Mouse (Mus musculus): ENCODE results near the gene Mtf2.
"Not testable (repeated sequence)": the region's sequence is repeated elsewhere in the genome, so short reads cannot be mapped to it uniquely, and the experiment has no call there.

The Mtf2 gene

GRCm38 (mm10) chr5:108082380-108082779 lies 16.9 kb downstream of the Mtf2 start:
- peak; percentile 4 for DNase-seq (ENCODE audit: low spot score)

GRCm38 (mm10) chr5:108085440-108085839 lies 20.0 kb downstream of the Mtf2 start:
- no peak for DNase-seq (ENCODE audit: low spot score)

- DNase-seq (ENCODE audit: low spot score): not testable (repeated sequence)
Observed at GRCm38 (mm10) chr5:108092731-108093130, 27.3 kb downstream of the Mtf2 start.

- no peak for DNase-seq (ENCODE audit: low spot score)
Observed at GRCm38 (mm10) chr5:108097676-108098075, 32.2 kb downstream of the Mtf2 start.

- no peak for DNase-seq (ENCODE audit: low spot score)
Observed at GRCm38 (mm10) chr5:108100196-108100595, 34.7 kb downstream of the Mtf2 start.

GRCm38 (mm10) chr5:108104306-108104705 lies 38.8 kb downstream of the Mtf2 start:
- no peak for DNase-seq (ENCODE audit: low spot score)

- DNase-seq (ENCODE audit: low spot score): no peak
Observed at GRCm38 (mm10) chr5:108109346-108109745, 43.9 kb downstream of the Mtf2 start.

GRCm38 (mm10) chr5:108117693-108118092 lies 52.2 kb downstream of the Mtf2 start:
- DNase-seq (ENCODE audit: low spot score): no peak

- DNase-seq (ENCODE audit: low spot score): no peak
Observed at GRCm38 (mm10) chr5:108120221-108120900, 54.9 kb downstream of the Mtf2 start.

GRCm38 (mm10) chr5:108131849-108132440 lies 66.5 kb downstream of the Mtf2 start:
- DNase-seq (ENCODE audit: low spot score): peak; percentile 60

- peak; percentile 98 for DNase-seq (ENCODE audit: low spot score)
Observed at GRCm38 (mm10) chr5:108132441-108133243, 67.2 kb downstream of the Mtf2 start, which contains the start of the genes Tmed5 and Ccdc18. Gene Tmed5 (minus strand): TSS chr5:108132620. Gene Ccdc18 (plus strand): TSS chr5:108132875.

- DNase-seq (ENCODE audit: low spot score): no peak
Observed at GRCm38 (mm10) chr5:108152592-108152991, 87.1 kb downstream of the Mtf2 start.

Measured in lung, postnatal 25 days (tissue).